Mouse (Mus musculus): ENCODE measurements around the gene Coa4. TPM values are rescaled to one million over a fixed set of nuclear protein-coding genes. Genes with fewer than 3 reads are reported as not detected.
A peak's percentile ranks its signal among the peaks of the same experiment; 100 is the strongest.

Coa4 gene
- total RNA-seq, 2 experiments from 2014 or later = 9.7 to 10.9 TPM

DNA sequence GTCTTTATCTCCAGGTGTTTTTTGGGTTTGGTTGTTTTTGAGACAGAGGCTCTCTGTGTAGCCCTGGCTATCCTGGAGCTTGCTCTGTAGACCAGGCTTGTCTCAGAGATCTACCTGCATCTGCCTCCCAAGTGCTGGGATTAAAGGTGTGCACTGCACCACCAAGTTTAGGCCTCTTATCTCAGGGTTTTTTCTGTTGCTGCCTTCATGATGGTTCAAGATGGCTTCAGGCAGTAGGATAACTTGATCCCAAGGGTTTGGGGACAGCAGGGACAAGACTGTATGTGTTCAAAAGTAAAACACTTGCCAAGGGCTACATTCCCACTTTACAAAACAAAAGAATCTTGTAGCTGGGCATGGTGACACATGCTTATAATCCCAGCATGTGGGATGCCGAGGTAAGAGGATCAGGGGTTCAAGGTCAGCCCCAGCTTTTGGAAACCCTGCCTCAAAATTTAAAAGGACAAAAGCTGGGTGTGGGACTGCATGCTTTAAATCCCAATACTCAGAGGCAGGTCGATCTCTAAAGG lies 35.0 kb upstream of the Coa4 start:
- DNase-seq = no peak
- intact Hi-C loops (cut with DNase I; ENCODE audit: low total_unique reads) = no loop called here

- no peak for DNase-seq
These were observed 34.4 kb upstream of the Coa4 start for GRCm38 (mm10) chr7:100502374-100502922.

DNA sequence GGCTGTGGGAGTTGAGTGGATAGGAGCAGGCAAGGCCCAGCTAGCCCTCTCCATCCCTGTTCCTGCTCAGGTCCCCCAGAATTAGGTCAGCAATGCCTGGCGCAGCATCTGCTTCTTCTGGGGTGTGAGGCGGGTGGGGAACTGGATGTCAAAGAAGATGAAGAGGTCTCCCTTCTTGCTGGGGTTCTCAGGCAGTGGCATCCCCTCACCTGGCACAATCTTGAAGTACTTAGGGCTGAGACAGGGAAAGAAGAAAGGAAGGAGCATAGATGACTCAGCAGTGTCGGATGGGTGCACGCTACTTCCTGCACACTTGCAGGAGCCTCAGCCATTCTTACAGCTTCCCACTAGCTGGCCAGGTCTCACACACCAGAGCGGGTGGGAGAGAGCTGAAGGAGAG lies 33.8 kb upstream of the Coa4 start:
- no peak for DNase-seq
- intact Hi-C loops (cut with DNase I; ENCODE audit: low total_unique reads) = no loop called here

More at GRCm38 (mm10) chr7:100502374-100502922, 34.4 kb upstream of the Coa4 start:
- intact Hi-C loops (cut with DNase I; ENCODE audit: low total_unique reads) = no loop called here

- no peak for DNase-seq
These were observed 32.0 kb upstream of the Coa4 start for GRCm38 (mm10) chr7:100504740-100505487.

DNA sequence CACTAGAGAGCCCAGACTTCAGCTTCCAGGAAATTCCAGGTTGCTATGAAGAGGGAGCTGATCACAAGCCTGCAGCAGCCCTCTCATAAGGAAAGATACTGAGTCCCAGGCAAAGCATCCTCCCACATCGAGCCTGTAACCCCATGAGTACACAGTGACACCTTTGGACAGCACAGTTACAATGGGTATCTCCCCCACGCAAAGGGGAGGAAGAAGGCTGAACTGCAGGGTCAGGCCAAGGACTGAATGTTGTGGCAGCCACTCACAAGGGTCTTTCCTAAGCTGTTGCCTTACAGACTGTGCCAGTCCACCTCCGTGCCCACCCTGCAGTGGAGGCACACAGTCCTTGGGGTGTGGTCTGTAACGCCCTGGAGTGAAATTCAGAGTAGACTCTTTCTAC lies 30.4 kb upstream of the Coa4 start:
- DNase-seq = no peak
- intact Hi-C loops (cut with DNase I; ENCODE audit: low total_unique reads) = no loop called here

More at GRCm38 (mm10) chr7:100504740-100505487, 32.0 kb upstream of the Coa4 start:
- intact Hi-C loops (cut with DNase I; ENCODE audit: low total_unique reads) = no loop called here

- DNase-seq = no peak
- intact Hi-C loops (cut with DNase I; ENCODE audit: low total_unique reads) = no loop called here
These were observed 28.2 kb upstream of the Coa4 start for GRCm38 (mm10) chr7:100508670-100509069.

GRCm38 (mm10) chr7:100511602-100512001 lies 25.3 kb upstream of the Coa4 start:
- DNase-seq = no peak
- intact Hi-C loops (cut with DNase I; ENCODE audit: low total_unique reads) = no loop called here

DNA sequence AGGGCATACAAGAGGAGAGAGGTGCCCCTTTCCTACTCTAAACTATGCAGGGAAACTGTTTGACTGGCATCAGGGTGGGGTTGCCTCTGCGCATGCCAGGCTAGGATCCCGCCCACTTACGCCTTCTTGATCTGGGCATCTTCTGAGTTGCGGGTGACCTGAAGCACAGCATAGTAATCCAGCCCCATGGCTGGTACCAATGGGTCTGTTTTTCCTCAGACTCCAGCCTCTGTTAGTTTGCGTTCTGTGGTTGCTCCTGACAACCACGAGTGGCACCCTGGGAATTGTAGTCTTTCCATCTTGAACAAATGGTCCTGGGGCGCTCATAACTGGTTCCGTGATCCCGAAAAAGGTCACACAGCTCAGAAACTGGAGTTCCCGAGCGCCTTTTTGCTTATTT lies 22.3 kb upstream of the Coa4 start, which contains the start of gene Dnajb13:
Gene Dnajb13, minus strand, starts transcription at position 388 of the 400 bp plus-strand sequence.
- intact Hi-C loops (cut with DNase I; ENCODE audit: low total_unique reads) = no loop called here
- no peak for DNase-seq

- no peak for DNase-seq
- intact Hi-C loops (cut with DNase I; ENCODE audit: low total_unique reads) = loop anchor here (5.0 kb wide), 1 partner anchor 162 kb away; no protein-coding TSS in a partner anchor
These were observed 16.7 kb upstream of the Coa4 start for GRCm38 (mm10) chr7:100520204-100520603.

DNA sequence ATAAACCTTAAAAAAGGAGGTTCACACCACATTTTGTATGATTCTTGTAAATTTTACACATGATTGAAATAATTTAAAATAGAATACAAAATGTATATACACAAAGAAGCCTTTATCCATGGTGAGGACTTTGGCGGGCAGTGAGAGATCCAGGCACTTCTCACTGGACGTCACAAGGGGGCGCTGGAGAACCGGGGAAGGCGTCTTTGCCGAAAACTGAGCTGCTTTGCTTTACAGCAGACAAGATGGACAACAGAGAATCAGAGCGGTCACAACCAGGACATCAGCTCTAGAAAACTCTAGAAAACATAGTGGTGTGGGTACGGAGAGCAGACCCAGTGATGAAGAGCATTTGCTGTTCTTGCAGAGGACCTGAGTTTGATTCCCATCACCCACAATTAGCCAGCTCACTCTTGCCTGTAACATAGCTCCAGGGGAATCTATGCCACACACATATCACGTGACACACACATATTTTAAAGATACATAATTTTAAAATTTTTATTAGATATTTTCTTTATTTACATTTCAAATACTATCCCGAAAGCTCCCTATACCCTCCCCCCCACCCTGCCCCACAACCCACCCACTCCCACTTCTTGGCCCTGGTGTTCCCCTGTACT lies 16.1 kb upstream of the Coa4 start:
- intact Hi-C loops (cut with DNase I; ENCODE audit: low total_unique reads) = loop anchor here (5.0 kb wide), 1 partner anchor 162 kb away; no protein-coding TSS in a partner anchor
- DNase-seq = peak; percentile 78

DNA sequence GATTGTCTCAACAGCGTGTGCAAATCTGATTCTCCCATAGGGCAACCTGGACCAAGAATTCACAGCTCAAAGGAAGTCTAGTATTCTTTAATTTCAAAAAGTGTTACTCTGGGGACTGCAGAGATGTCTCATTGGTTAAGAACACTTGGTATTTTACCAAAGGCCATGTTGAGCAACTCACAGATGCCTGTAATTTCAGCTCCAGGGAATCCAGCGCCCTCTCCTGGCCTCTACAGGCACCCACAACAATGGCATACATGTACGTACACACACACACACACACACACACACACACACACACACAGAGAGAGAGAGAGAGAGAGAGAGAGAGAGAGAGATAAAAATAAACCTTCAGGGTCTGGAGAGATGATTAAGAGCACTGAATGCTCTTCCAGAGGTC lies 14.6 kb upstream of the Coa4 start:
- intact Hi-C loops (cut with DNase I; ENCODE audit: low total_unique reads) = loop anchor here (5.0 kb wide), 1 partner anchor 160 kb away; no protein-coding TSS in a partner anchor
- DNase-seq = no peak

DNA sequence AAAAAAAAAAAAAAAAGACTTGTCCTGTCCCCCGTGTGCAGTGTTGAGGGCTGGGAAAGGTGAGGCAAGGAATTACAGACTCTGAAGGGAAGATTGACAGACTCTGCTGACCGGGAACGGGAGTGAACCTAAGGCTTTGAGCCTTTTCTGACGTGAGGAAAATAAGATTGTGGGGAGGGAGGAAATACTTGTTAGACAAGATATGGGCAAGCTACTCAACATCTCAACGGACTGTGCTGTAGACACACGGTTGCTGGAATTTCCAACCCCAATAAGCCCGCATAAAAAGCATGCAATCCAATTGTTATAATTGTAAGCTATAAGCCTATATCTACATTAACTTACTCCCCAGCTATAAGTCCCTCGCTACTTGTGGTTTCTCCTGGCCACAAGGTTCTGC lies 12.2 kb upstream of the Coa4 start:
- DNase-seq = no peak
- intact Hi-C loops (cut with DNase I; ENCODE audit: low total_unique reads) = loop anchor here (5.0 kb wide), 1 partner anchor 158 kb away; no protein-coding TSS in a partner anchor

GRCm38 (mm10) chr7:100530766-100531165 lies 6.1 kb upstream of the Coa4 start:
- intact Hi-C loops (cut with DNase I; ENCODE audit: low total_unique reads) = loop anchor here (10.0 kb wide), 1 partner anchor 54 kb away; no protein-coding TSS in a partner anchor
- no peak for DNase-seq

- intact Hi-C loops (cut with DNase I; ENCODE audit: low total_unique reads) = loop anchor here (10.0 kb wide), 1 partner anchor 51 kb away; no protein-coding TSS in a partner anchor
- no peak for DNase-seq
These were observed 3.4 kb upstream of the Coa4 start for GRCm38 (mm10) chr7:100533503-100533902.

- no peak for DNase-seq
- intact Hi-C loops (cut with DNase I; ENCODE audit: low total_unique reads) = loop anchor here (10.0 kb wide), 1 partner anchor 51 kb away; no protein-coding TSS in a partner anchor
These were observed 2.7 kb upstream of the Coa4 start for GRCm38 (mm10) chr7:100534216-100534615.

DNA sequence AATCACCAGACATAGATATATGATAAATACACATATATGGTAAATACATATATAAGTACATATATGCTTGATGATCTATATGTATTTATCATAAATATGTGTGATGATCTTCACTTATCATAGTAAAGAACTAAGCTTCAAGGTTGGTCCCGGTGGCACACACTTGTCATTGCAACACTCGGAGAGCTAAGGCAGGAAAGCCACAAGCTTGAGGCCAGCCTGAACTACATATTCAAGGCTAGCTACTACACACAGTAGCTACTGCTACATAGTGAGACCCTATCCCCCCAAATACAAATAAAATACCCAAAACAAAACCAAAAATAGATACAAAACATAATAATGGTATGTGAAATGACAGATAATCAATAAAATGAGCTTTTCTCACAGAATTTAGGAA lies 1.0 kb upstream of the Coa4 start:
- DNase-seq = no peak
- intact Hi-C loops (cut with DNase I; ENCODE audit: low total_unique reads) = loop anchor here (10.0 kb wide), 1 partner anchor 49 kb away; no protein-coding TSS in a partner anchor

DNA sequence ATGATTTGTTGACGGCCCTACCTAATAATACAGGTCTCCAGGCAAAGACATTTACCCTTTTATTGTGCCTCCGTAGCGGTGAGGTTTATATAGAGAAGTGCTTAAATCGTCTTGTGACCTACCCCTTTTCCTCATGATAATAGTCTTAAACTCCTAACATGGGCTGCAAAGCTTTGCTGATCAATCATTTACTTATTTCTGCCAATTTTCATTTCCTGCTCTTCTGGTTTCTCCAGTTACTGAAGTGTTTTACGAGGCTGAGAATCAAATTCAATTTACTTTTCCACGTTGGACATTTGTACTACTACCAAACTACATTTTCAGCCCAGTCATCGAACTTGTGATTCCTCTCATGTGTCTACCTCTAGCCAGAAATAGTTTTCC lies 640 bp downstream of the Coa4 start:
- intact Hi-C loops (cut with DNase I; ENCODE audit: low total_unique reads) = loop anchor here (10.0 kb wide), 1 partner anchor 47 kb away; no protein-coding TSS in a partner anchor
- DNase-seq = no peak

DNA sequence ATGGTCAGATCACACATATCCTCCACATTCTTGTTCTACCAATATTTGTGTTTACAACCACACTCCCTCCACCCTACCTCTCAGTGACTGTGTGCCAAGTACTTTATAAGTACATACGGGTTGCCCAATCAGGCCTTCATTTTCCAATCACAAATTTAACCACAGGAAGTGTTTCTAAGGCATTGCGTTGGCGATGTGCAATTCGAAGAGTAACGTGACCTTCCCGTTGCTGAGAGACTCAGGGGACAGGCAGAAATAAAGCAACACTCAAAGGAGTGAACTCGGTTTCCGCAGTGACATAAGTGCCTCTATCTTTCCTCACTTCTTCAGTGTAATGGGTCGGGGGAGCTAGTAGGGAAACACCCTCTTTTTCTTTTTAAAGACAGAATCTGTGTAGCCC lies 2.6 kb downstream of the Coa4 start:
- intact Hi-C loops (cut with DNase I; ENCODE audit: low total_unique reads) = loop anchor here (10.0 kb wide), 1 partner anchor 45 kb away; no protein-coding TSS in a partner anchor
- DNase-seq = no peak

DNA sequence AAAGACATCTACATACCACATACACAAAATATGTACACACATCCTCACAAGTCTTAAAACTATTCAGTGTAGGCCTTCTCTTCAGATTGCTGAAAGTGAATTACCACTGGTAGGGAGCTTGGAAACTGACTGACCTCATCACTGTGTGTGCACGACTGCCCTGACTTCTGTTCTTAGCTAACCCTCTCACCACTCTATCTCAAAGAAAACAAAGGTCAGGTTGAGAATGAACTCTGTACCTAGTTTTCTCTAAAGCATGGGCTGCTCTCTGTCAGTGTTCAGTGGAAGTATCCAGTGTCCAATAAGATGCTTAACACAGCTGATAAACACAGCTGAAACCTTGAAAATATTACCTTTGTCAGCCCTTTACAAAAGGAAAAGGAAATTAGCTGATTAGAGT lies 7.6 kb downstream of the Coa4 start:
- DNase-seq = no peak
- intact Hi-C loops (cut with DNase I; ENCODE audit: low total_unique reads) = no loop called here

DNA sequence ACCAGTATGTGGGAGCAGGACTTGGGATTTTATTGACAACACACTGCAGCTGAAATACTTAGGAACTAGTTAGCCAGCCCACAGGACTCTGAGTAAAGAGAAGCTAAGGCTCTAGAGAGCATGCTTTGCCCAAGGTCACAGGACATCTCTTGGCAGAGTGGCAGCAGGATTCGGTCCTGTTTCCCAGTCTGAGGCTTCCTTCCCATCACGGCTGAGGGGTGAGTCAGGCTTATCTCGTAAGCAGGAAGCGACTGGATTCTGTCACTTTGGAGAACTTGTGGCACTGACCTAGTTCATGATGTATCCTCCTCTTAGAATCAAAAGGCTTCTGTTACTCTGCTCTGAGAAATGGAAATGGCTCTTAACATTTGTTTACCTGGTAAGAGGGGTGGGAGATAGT lies 10.8 kb downstream of the Coa4 start:
- intact Hi-C loops (cut with DNase I; ENCODE audit: low total_unique reads) = no loop called here

More for the DNA sequence above, 10.8 kb downstream of the Coa4 start:
- no peak for DNase-seq
